Mouse (Mus musculus) CH12.LX (cell line): ENCODE data around the gene Ptprd. TPM values are rescaled to one million over a fixed set of nuclear protein-coding genes. Genes with fewer than 3 reads are reported as not detected.

Experiments
- DNase-seq: peaks from one replicate; pipeline ENCODE4 v3.0.0-alpha.2; 2013; ENCODE audit errors: extremely low read depth
- H3K27ac ChIP-seq: 2 replicates; pipeline ENCODE4 v1.5.1; 2012; ENCODE audit warnings: low read depth, mild to moderate bottlenecking, control low read depth, moderate library complexity; ENCODE audit not compliant: insufficient read depth
- H3K27me3 ChIP-seq: replicated peaks from 2 replicates; pipeline ENCODE3; 2012; ENCODE audit warnings: inconsistent platforms
- H3K36me3 ChIP-seq, 2 experiments: replicated peaks in 1 of 2; 2 replicates each; pipeline versions ENCODE3 to v1.6.1; 2012; ENCODE audit warnings: inconsistent platforms in 1 of 2, low read length in 1 of 2, mild to moderate bottlenecking in 1 of 2, mixed read lengths in 1 of 2, moderate library complexity in 1 of 2; ENCODE audit not compliant: control insufficient read depth in 1 of 2, insufficient read depth in 1 of 2
- H3K4me1 ChIP-seq, 2 experiments: 2 replicates each; pipeline ENCODE4 v1.6.1; 2012; ENCODE audit warnings: inconsistent platforms in 1 of 2, moderate library complexity in 1 of 2; ENCODE audit not compliant: insufficient read depth in 2 of 2, control insufficient read depth in 1 of 2
- H3K4me2 ChIP-seq: 2 replicates; pipeline ENCODE4 v1.6.1; 2012; ENCODE audit warnings: low read depth, mild to moderate bottlenecking, control low read depth; ENCODE audit not compliant: poor library complexity, insufficient read depth, severe bottlenecking
- H3K4me3 ChIP-seq, 3 experiments: fragments of 150-350 bp in 1 of 3; sonication (generic) in 1 of 3; replicated peaks in 1 of 3; 2 replicates each; pipeline versions ENCODE3 to v1.5.1; 2011 to 2012; ENCODE audit warnings: low read depth in 2 of 3, low read length in 2 of 3, mild to moderate bottlenecking in 2 of 3, moderate library complexity in 2 of 3, control low read depth in 1 of 3, improper control_type of control experiment in 1 of 3, inconsistent platforms in 1 of 3, mixed read lengths in 1 of 3; ENCODE audit not compliant: poor library complexity in 1 of 3
- H3K79me2 ChIP-seq: replicated peaks from 2 replicates; pipeline ENCODE4 v1.6.1; 2012; ENCODE audit warnings: mild to moderate bottlenecking, moderate library complexity; ENCODE audit not compliant: control insufficient read depth, poor library complexity, insufficient read depth, severe bottlenecking; ENCODE audit errors: extremely low read depth
- H3K9ac ChIP-seq: 2 replicates; pipeline ENCODE4 v1.6.1; 2012; ENCODE audit warnings: low read depth, mild to moderate bottlenecking, control low read depth, moderate library complexity; ENCODE audit not compliant: insufficient read depth
- H3K9me3 ChIP-seq: replicated peaks from 2 replicates; pipeline ENCODE3; 2012; ENCODE audit warnings: low read length, inconsistent platforms, mixed read lengths
- BHLHE40 ChIP-seq: IDR thresholded peaks from 2 replicates; pipeline ENCODE4 v1.6.1; 2011; ENCODE audit warnings: mild to moderate bottlenecking, low read depth, low read length, improper control_type of control experiment
- CHD2 ChIP-seq: IDR thresholded peaks from 2 replicates; pipeline ENCODE4 v1.6.1; 2011; ENCODE audit warnings: low read length, improper control_type of control experiment
- CTCF ChIP-seq, 2 experiments: IDR thresholded peaks in 1 of 2; conservative IDR thresholded peaks in 1 of 2; 2 replicates each; pipeline ENCODE4 v1.5.1; 2011 to 2012; ENCODE audit warnings: low read depth in 2 of 2, low read length in 2 of 2, improper control_type of control experiment in 1 of 2, inconsistent platforms in 1 of 2, mild to moderate bottlenecking in 1 of 2, moderate library complexity in 1 of 2
- E2F4 ChIP-seq: IDR thresholded peaks from 2 replicates; pipeline ENCODE4 v1.6.1; 2011; ENCODE audit warnings: low read depth, low read length, improper control_type of control experiment; ENCODE audit not compliant: insufficient replicate concordance
- ELF1 ChIP-seq: IDR thresholded peaks from 2 replicates; pipeline ENCODE4 v1.6.1; 2014; ENCODE audit warnings: low read depth, mild to moderate bottlenecking, inconsistent platforms, low read length, improper control_type of control experiment
- ETS1 ChIP-seq: conservative IDR thresholded peaks from 2 replicates; pipeline ENCODE4 v1.6.1; 2012; ENCODE audit warnings: low read depth, mild to moderate bottlenecking, inconsistent platforms, low read length, improper control_type of control experiment, moderate library complexity
- GABPA ChIP-seq: IDR thresholded peaks from 2 replicates; pipeline ENCODE4 v1.6.1; 2012; ENCODE audit warnings: low read depth, low read length, improper control_type of control experiment, inconsistent platforms; ENCODE audit not compliant: insufficient replicate concordance
- HCFC1 ChIP-seq: IDR thresholded peaks from 2 replicates; pipeline ENCODE4 v1.6.1; 2012; ENCODE audit warnings: low read depth, mild to moderate bottlenecking, inconsistent platforms, low read length, improper control_type of control experiment
- JUN ChIP-seq: IDR thresholded peaks from 2 replicates; pipeline ENCODE4 v1.6.1; 2011; ENCODE audit warnings: low read depth, mild to moderate bottlenecking, low read length, improper control_type of control experiment, moderate library complexity; ENCODE audit not compliant: insufficient read depth
- JUND ChIP-seq: conservative IDR thresholded peaks from 2 replicates; pipeline ENCODE4 v1.6.1; 2011; ENCODE audit warnings: low read depth, low read length, improper control_type of control experiment
- KAT2A ChIP-seq: IDR thresholded peaks from 2 replicates; pipeline ENCODE4 v1.6.1; 2012; ENCODE audit warnings: low read length, improper control_type of control experiment, inconsistent platforms; ENCODE audit not compliant: insufficient replicate concordance
- MAZ ChIP-seq: IDR thresholded peaks from 2 replicates; pipeline ENCODE4 v1.6.1; 2012; ENCODE audit warnings: low read depth, mild to moderate bottlenecking, inconsistent platforms, low read length, improper control_type of control experiment, moderate library complexity
- MEF2A ChIP-seq: IDR thresholded peaks from 2 replicates; pipeline ENCODE4 v1.6.1; 2014; ENCODE audit warnings: low read depth, mild to moderate bottlenecking, inconsistent platforms, low read length, improper control_type of control experiment, borderline replicate concordance
- MXI1 ChIP-seq: IDR thresholded peaks from 2 replicates; pipeline ENCODE4 v1.6.1; 2011; ENCODE audit warnings: mild to moderate bottlenecking, low read depth, low read length, improper control_type of control experiment
- MYC ChIP-seq: IDR thresholded peaks from 2 replicates; pipeline ENCODE4 v1.6.1; 2011; ENCODE audit warnings: low read depth, mild to moderate bottlenecking, improper control_type of control experiment, low read length
- NELFE ChIP-seq: IDR thresholded peaks from 2 replicates; pipeline ENCODE4 v1.6.1; 2011; ENCODE audit warnings: low read depth, low read length, improper control_type of control experiment
- NRF1 ChIP-seq: IDR thresholded peaks from 2 replicates; pipeline ENCODE4 v1.6.1; 2014; ENCODE audit warnings: low read depth, mild to moderate bottlenecking, inconsistent platforms, low read length, improper control_type of control experiment, moderate library complexity
- PAX5 ChIP-seq: IDR thresholded peaks from 2 replicates; pipeline ENCODE4 v1.6.1; 2012; ENCODE audit warnings: low read length, inconsistent platforms, mixed read lengths
- POLR2AphosphoS2 ChIP-seq: IDR thresholded peaks from 2 replicates; pipeline ENCODE4 v1.6.1; 2011; ENCODE audit warnings: low read depth, low read length, improper control_type of control experiment
- RAD21 ChIP-seq: IDR thresholded peaks from 2 replicates; pipeline ENCODE4 v1.6.1; 2011; ENCODE audit warnings: low read depth, mild to moderate bottlenecking, low read length, improper control_type of control experiment, moderate library complexity
- RCOR1 ChIP-seq: conservative IDR thresholded peaks from 2 replicates; pipeline ENCODE4 v1.6.1; 2012; ENCODE audit warnings: low read depth, mild to moderate bottlenecking, inconsistent platforms, low read length, improper control_type of control experiment
- SMC3 ChIP-seq: IDR thresholded peaks from 2 replicates; pipeline ENCODE4 v1.6.1; 2011; ENCODE audit warnings: low read depth, low read length, improper control_type of control experiment
- UBTF ChIP-seq: IDR thresholded peaks from 2 replicates; pipeline ENCODE4 v1.6.1; 2012; ENCODE audit warnings: low read depth, mild to moderate bottlenecking, inconsistent platforms, low read length, improper control_type of control experiment, moderate library complexity
- ZKSCAN1 ChIP-seq: IDR thresholded peaks from 2 replicates; pipeline ENCODE4 v1.6.1; 2012; ENCODE audit warnings: low read depth, inconsistent platforms, low read length, improper control_type of control experiment, borderline replicate concordance
- ZMIZ1 ChIP-seq: IDR thresholded peaks from 2 replicates; pipeline ENCODE4 v1.6.1; 2012; ENCODE audit warnings: low read depth, mild to moderate bottlenecking, inconsistent platforms, low read length, improper control_type of control experiment
- ZNF384 ChIP-seq: IDR thresholded peaks from 2 replicates; pipeline ENCODE4 v1.6.1; 2012; ENCODE audit warnings: low read depth, low read length, improper control_type of control experiment, inconsistent platforms
- dilution Hi-C: fragments of 300-500 bp; cut with MboI; formaldehyde crosslinking; loops from 2 replicates; pipeline ENCODE4 v1.14.3; 2020; ENCODE audit warnings: low sequenced_read_pairs; ENCODE audit not compliant: extremely low pct_unique_long_range_greater_than_20kb, extremely low pct_ligation_motif_present
- in situ Hi-C: fragments of 300-500 bp; cut with MboI; formaldehyde crosslinking; loops from 3 replicates; pipeline ENCODE4 v1.14.3; 2019; ENCODE audit warnings: low sequenced_read_pairs, low pct_ligation_motif_present, low pct_unique_long_range_greater_than_20kb, mixed read lengths
- polyA plus RNA-seq: library from polyadenylated mRNA; unstranded; fragments of >175 nt; gene quantifications from 2 replicates; pipeline ENCODE4 v1.2.1, GENCODE M21; 2012; ENCODE audit warnings: low read depth; ENCODE audit not compliant: insufficient read length
- total RNA-seq, 2 experiments: library from RNA; depleted of rRNA; stranded (reverse); fragments of 300-350 nt in 1 of 2; fragments of >200 nt in 1 of 2; gene quantifications; 2 replicates each; pipeline ENCODE4 v1.2.3; 2012 to 2014

The Ptprd gene
- total and polyA plus RNA-seq, 3 experiments: not detected

GRCm38 (mm10) chr4:77316644-77317043 lies 895.1 kb downstream of the Ptprd start:
- H3K9me3 ChIP-seq: peaks cover 20% of the 10 kb centered on the region
- dilution Hi-C loops: no loop called here
- no peak overlapping the region for H3K27ac ChIP-seq
- H3K4me2 ChIP-seq: no peak overlapping the region
- no peak for DNase-seq
- H3K4me3 ChIP-seq: no peak overlapping the region
- TF ChIP-seq UBTF: no peak
- no peak for TF ChIP-seq CTCF (conservative IDR thresholded peaks at IDR 0.05 in 1 of 2, IDR thresholded peaks at IDR 0.05 in 1 of 2; ENCODE audit: low read depth in 2 of 2, low read length in 2 of 2)
- TF ChIP-seq RAD21: no peak
- no peak for TF ChIP-seq JUND
- no peak for TF ChIP-seq HCFC1
- TF ChIP-seq NELFE: no peak
- TF ChIP-seq MEF2A: no peak
- no peak for TF ChIP-seq ZKSCAN1
- no peak for TF ChIP-seq ZMIZ1
- TF ChIP-seq GABPA: no peak
- TF ChIP-seq JUN: no peak
- no peak for TF ChIP-seq KAT2A
- TF ChIP-seq ZNF384: no peak
- TF ChIP-seq, all 38 proteins: peak for 0
- Histone ChIP-seq H3K36me3 (no peaks in the 10 kb centered on the region), H3K79me2 (no peaks in the 10 kb centered on the region), H3K4me1 (no peaks in the 10 kb centered on the region), H3K9ac (no peak overlapping the region), H3K27me3 (no peaks in the 10 kb centered on the region)
- in situ Hi-C loops: no loop called here

GRCm38 (mm10) chr4:77310127-77310788 lies 901.5 kb downstream of the Ptprd start:
- H3K9me3 ChIP-seq: peaks cover 28% of the 10 kb centered on the region
- no peak overlapping the region for H3K4me3 ChIP-seq
- DNase-seq: no peak
- H3K4me2 ChIP-seq: no peak overlapping the region
- no peak overlapping the region for H3K27ac ChIP-seq
- no peaks in the 10 kb centered on the region for H3K27me3 ChIP-seq
- no peaks in the 10 kb centered on the region for H3K4me1 ChIP-seq
- TF ChIP-seq RAD21: no peak
- no peak for TF ChIP-seq ETS1
- TF ChIP-seq PAX5: no peak
- TF ChIP-seq CHD2: no peak
- TF ChIP-seq BHLHE40: no peak
- TF ChIP-seq HCFC1: no peak
- no peak for TF ChIP-seq MXI1
- TF ChIP-seq GABPA: no peak
- TF ChIP-seq ZKSCAN1: no peak
- no peak for TF ChIP-seq ELF1
- TF ChIP-seq UBTF: no peak
- no peak for TF ChIP-seq POLR2AphosphoS2
- TF ChIP-seq MAZ: no peak
- TF ChIP-seq MYC: no peak
- no peak for TF ChIP-seq SMC3
- no peak for TF ChIP-seq NRF1
- no peak for TF ChIP-seq RCOR1
- TF ChIP-seq E2F4: no peak
- TF ChIP-seq, all 38 proteins: peak for 0
- dilution Hi-C loops: no loop called here
- Histone ChIP-seq H3K79me2 (no peaks in the 10 kb centered on the region), H3K36me3 (no peaks in the 10 kb centered on the region), H3K9ac (no peak overlapping the region)
- in situ Hi-C loops: no loop called here
